10 mouse cellular contexts compared by ENCODE assay signal in the genomic region with DNA sequence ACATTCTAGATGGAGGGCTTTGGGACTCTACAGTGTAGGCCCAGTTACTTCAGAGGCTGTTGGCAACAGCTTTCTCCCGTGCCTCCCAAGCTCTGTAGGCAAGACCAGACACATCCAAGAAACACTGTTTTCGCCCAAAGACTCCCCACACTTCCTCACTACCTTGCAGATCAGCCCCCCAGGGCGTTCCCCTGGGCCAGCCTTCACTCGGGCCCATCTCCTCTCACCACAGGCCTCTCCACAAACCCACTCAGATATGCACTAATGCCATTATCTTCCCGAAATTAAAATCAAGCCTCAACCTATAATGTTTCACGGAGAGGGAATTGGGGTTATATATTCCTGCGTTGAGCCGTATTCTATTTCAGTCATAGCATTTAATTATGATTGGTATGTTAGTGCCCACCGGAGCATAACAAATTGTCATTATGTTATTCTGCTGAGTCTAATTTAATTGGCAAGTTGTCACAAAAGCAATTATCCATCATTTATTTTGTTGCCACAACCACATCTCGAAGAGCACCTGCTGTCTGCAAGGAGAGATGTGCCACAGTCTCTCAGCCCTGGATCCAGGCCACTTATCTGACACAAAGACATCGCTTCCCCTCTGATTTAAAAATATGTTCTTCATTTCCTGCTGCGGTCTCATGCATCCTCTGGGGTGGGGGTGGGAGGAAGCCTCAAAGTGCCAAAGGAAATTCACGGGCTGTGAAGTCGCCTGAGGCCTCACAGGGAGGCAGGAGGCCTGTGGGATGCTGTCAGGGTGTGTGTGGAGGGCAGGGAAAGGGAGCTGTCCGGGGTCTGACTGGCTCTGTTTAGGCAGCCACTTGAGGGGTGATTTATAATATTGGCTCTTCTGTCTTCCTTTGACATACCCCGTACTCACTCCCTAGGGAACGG. TPM values are rescaled to one million over a fixed set of nuclear protein-coding genes. Genes with fewer than 3 reads are reported as not detected.
DNase-seq lines count a peak whose midpoint lies in the region; ATAC-seq lines count a peak whose summit lies in the region.
"Had no signal": no experiment of that assay in that cellular context is flagged by ENCODE, and none has a peak within 500 bp of the region (broad histone marks: within the 10 kb centered on the region; RNA-seq: fewer than 3 reads in every experiment).

No protein-coding gene starts in this region.

- intact Hi-C loops in heart, postnatal 10 days (cut with DNase I) = no loop called here

- peaks cover 12% of the 10 kb centered on the region for H3K4me1 ChIP-seq in heart, embryonic 16.5 days (ENCODE audit: control insufficient read depth, insufficient read depth, low read length)
- H3K4me1 ChIP-seq in embryonic facial prominence, embryonic 14.5 days (ENCODE audit: control insufficient read depth, insufficient read depth, low read length) = peaks cover 31% of the 10 kb centered on the region
- H3K4me1 ChIP-seq in kidney, embryonic 15.5 days = peaks cover 35% of the 10 kb centered on the region
- peaks cover 70% of the 10 kb centered on the region for H3K4me1 ChIP-seq in midbrain, embryonic 10.5 days

- H3K27me3 ChIP-seq in heart, embryonic 16.5 days (ENCODE audit: control insufficient read depth, insufficient read depth, low read length) = no peaks in the 10 kb centered on the region
- H3K27me3 ChIP-seq in embryonic facial prominence, embryonic 14.5 days (replicated peaks; ENCODE audit: control insufficient read depth, insufficient read depth, low read length) = no peaks in the 10 kb centered on the region
- H3K27me3 ChIP-seq in kidney, embryonic 15.5 days = no peaks in the 10 kb centered on the region
- H3K27me3 ChIP-seq in midbrain, embryonic 10.5 days (ENCODE audit: low read depth, poor library complexity, severe bottlenecking) = peaks cover 13% of the 10 kb centered on the region; the same call in 1 of the 2 replicates
- H3K27me3 ChIP-seq: limb, embryonic 13.5 days had no signal

- no peak for DNase-seq in heart, postnatal 10 days
- peak; percentile 80 for DNase-seq in embryonic facial prominence, embryonic 14.5 days (ENCODE audit: low spot score)
- no peak for DNase-seq in midbrain, embryonic 10.5 days (ENCODE audit: low spot score)
- DNase-seq in thymus, postnatal 0 days (ENCODE audit: low spot score) = peak; percentile 76
- DNase-seq in layer of hippocampus, postnatal 10 days (ENCODE audit: low spot score in 2 of 2) = no peak
- DNase-seq in layer of hippocampus, postnatal 36 days = no peak

- no peak overlapping the region for H3K4me3 ChIP-seq in heart, embryonic 16.5 days (ENCODE audit: low read length)
- H3K4me3 ChIP-seq in embryonic facial prominence, embryonic 14.5 days (ENCODE audit: low read depth, low read length) = no peak overlapping the region
- H3K4me3 ChIP-seq in kidney, embryonic 15.5 days (replicated peaks) = no peak overlapping the region
- H3K4me3 ChIP-seq in midbrain, embryonic 10.5 days = no peak overlapping the region
- H3K4me3 ChIP-seq: limb, embryonic 13.5 days had no signal

- 51% methylated on average over 17 of the region's 17 CpGs for WGBS in heart, embryonic 16.5 days
- 25% methylated on average over 17 of the region's 17 CpGs for WGBS in embryonic facial prominence, embryonic 14.5 days
- 36% methylated on average over 17 of the region's 17 CpGs for WGBS in kidney, embryonic 15.5 days
- WGBS in midbrain, embryonic 10.5 days = 68% methylated on average over 17 of the region's 17 CpGs

- ATAC-seq in heart, embryonic 16.5 days (replicated peaks; ENCODE audit: extremely low read depth, insufficient read depth, low FRiP score) = peak; percentile 42
- ATAC-seq in embryonic facial prominence, embryonic 14.5 days (ENCODE audit: low read depth) = peak; percentile 71; the same call in 1 of the 2 replicates
- peak; percentile 52; the same call in 1 of the 2 replicates for ATAC-seq in kidney, embryonic 15.5 days (replicated peaks; ENCODE audit: low FRiP score)

- no peak overlapping the region for H3K27ac ChIP-seq in heart, embryonic 16.5 days (ENCODE audit: low read length)
- H3K27ac ChIP-seq in embryonic facial prominence, embryonic 14.5 days (replicated peaks; ENCODE audit: low read depth, low read length) = no peak overlapping the region; the same call in 1 of the 2 replicates
- peak overlapping the region; percentile 83 for H3K27ac ChIP-seq in kidney, embryonic 15.5 days
- peak overlapping the region; percentile 93 for H3K27ac ChIP-seq in midbrain, embryonic 10.5 days (replicated peaks)

- no peaks in the 10 kb centered on the region for H3K36me3 ChIP-seq in heart, embryonic 16.5 days (ENCODE audit: control insufficient read depth, insufficient read depth)
- no peaks in the 10 kb centered on the region for H3K36me3 ChIP-seq in embryonic facial prominence, embryonic 14.5 days (ENCODE audit: control insufficient read depth, insufficient read depth, low read length)
- no peaks in the 10 kb centered on the region for H3K36me3 ChIP-seq in kidney, embryonic 15.5 days
- no peaks in the 10 kb centered on the region for H3K36me3 ChIP-seq in midbrain, embryonic 10.5 days
- H3K36me3 ChIP-seq: G1E; limb, embryonic 13.5 days had no signal

- no peak overlapping the region for H3K9ac ChIP-seq in heart, embryonic 16.5 days (ENCODE audit: low read length)
- no peak overlapping the region for H3K9ac ChIP-seq in embryonic facial prominence, embryonic 14.5 days (ENCODE audit: low read depth, low read length)
- no peak overlapping the region for H3K9ac ChIP-seq in kidney, embryonic 15.5 days
- H3K9ac ChIP-seq: limb, embryonic 13.5 days had no signal

- no peaks in the 10 kb centered on the region for H3K9me3 ChIP-seq in heart, embryonic 16.5 days (replicated peaks; ENCODE audit: control insufficient read depth, low read length)
- H3K9me3 ChIP-seq in embryonic facial prominence, embryonic 14.5 days (ENCODE audit: control insufficient read depth, low read length) = no peaks in the 10 kb centered on the region
- H3K9me3 ChIP-seq in kidney, embryonic 15.5 days (replicated peaks) = no peaks in the 10 kb centered on the region
- H3K9me3 ChIP-seq in midbrain, embryonic 10.5 days (replicated peaks) = no peaks in the 10 kb centered on the region
- H3K9me3 ChIP-seq: G1E; limb, embryonic 13.5 days had no signal

- H3K4me2 ChIP-seq in heart, embryonic 16.5 days (ENCODE audit: low read depth, low read length) = no peak overlapping the region
- no peak overlapping the region for H3K4me2 ChIP-seq in embryonic facial prominence, embryonic 14.5 days (ENCODE audit: low read depth, low read length)
- H3K4me2 ChIP-seq in kidney, embryonic 15.5 days = no peak overlapping the region

RNA-seq across cellular contexts. Expression of a gene that starts 29.6 kb away (rescaled TPM):
- polyA plus RNA-seq in heart, embryonic 16.5 days (2015; fragmentation: Nextera tagmentation; extraction: Ambion mirVana) = 97.6 and 105 TPM in 2 replicates
- total RNA-seq in heart, postnatal 10 days (2021) = 100 to 1,000 TPM; 250 to 256 TPM
- polyA plus RNA-seq in embryonic facial prominence, embryonic 14.5 days (2014; fragmentation: Nextera tagmentation; extraction: Ambion mirVana) = 55.6 and 59.4 TPM in 2 replicates
- 57.5 and 65.2 TPM in 2 replicates for polyA plus RNA-seq in kidney, embryonic 15.5 days (2015; fragmentation: Nextera tagmentation; extraction: Ambion mirVana)
- 70.6 and 78.8 TPM in 2 replicates for polyA plus RNA-seq in midbrain, embryonic 10.5 days (2016; fragmentation: Nextera tagmentation; extraction: Ambion mirVana)
- polyA plus RNA-seq in thymus, postnatal 0 days (2015; fragmentation: Nextera tagmentation; extraction: Ambion mirVana) = 90.0 and 95.0 TPM in 2 replicates
- total RNA-seq in layer of hippocampus, postnatal 10 days (2021) = 10 to 100 TPM; 62.3 to 64.5 TPM
- total RNA-seq in layer of hippocampus, postnatal 36 days (2021) = 10 to 100 TPM; 67.6 to 78.7 TPM

Comparison
In these comparisons a context has a peak if more than half of its experiments do, and no peak if none do; other contexts are left out.
1. H3K27ac ChIP-seq: peak in kidney, embryonic 15.5 days (single experiment) and midbrain, embryonic 10.5 days (single experiment); none in heart, embryonic 16.5 days (single experiment) and embryonic facial prominence, embryonic 14.5 days (single experiment).
2. DNase-seq: peak in embryonic facial prominence, embryonic 14.5 days (single experiment) and thymus, postnatal 0 days (single experiment); none in heart, postnatal 10 days (0 of 2), midbrain, embryonic 10.5 days (single experiment), layer of hippocampus, postnatal 10 days (0 of 2) and layer of hippocampus, postnatal 36 days (0 of 2).
3. Peak in every context shown above with its lines, with median percentiles within 50 percentile points of each other: ATAC-seq.